Mouse (Mus musculus) liver, embryonic 14.5 days (tissue): ENCODE data around the gene Ccdc170. TPM values are rescaled to one million over a fixed set of nuclear protein-coding genes. Genes with fewer than 3 reads are reported as not detected.
"Not testable (repeated sequence)": the region's sequence is repeated elsewhere in the genome, so short reads cannot be mapped to it uniquely, and the experiment has no call there.

Experiments
- ATAC-seq: fragments of 200-750 bp; cut with Nextera tagmentation; 2 replicates; pipeline ENCODE4 v1.8.0; 2017; ENCODE audit warnings: moderate number of reproducible peaks, mild to moderate bottlenecking, moderate library complexity; ENCODE audit not compliant: insufficient read depth
- DNase-seq, 3 experiments: peaks; one replicate each; pipeline ENCODE4 v3.0.0-alpha.2; 2012 to 2013; ENCODE audit warnings: low read depth in 3 of 3, low spot score in 3 of 3
- H3K27ac ChIP-seq: fragments of 300-500 bp; sonication (generic); 2 replicates; pipeline ENCODE4 v1.5.1; 2014; ENCODE audit warnings: moderate library complexity, mild to moderate bottlenecking, control low read depth, inconsistent platforms
- H3K27me3 ChIP-seq: fragments of 300-500 bp; sonication (generic); 2 replicates; pipeline ENCODE4 v1.6.1; 2014; ENCODE audit warnings: mild to moderate bottlenecking, low read length, moderate library complexity; ENCODE audit not compliant: control insufficient read depth, insufficient read depth
- H3K36me3 ChIP-seq: fragments of 300-500 bp; sonication (generic); replicated peaks from 2 replicates; pipeline ENCODE4 v1.6.1; 2014; ENCODE audit warnings: low read depth; ENCODE audit not compliant: control insufficient read depth, insufficient read depth
- H3K4me1 ChIP-seq, 2 experiments: fragments of 200-500 bp in 1 of 2; fragments of 300-500 bp in 1 of 2; sonication (generic) in 1 of 2; replicated peaks; 2 replicates each; pipeline ENCODE4 v1.6.1; 2012 to 2014; ENCODE audit warnings: antibody characterized with exemption in 1 of 2, inconsistent platforms in 1 of 2, low read length in 1 of 2; ENCODE audit not compliant: control insufficient read depth in 2 of 2, insufficient read depth in 2 of 2
- H3K4me2 ChIP-seq: fragments of 300-500 bp; sonication (generic); 2 replicates; pipeline ENCODE4 v1.6.1; 2014; ENCODE audit warnings: low read depth, mild to moderate bottlenecking, control low read depth, moderate library complexity
- H3K4me3 ChIP-seq, 2 experiments: fragments of 200-500 bp in 1 of 2; fragments of 300-500 bp in 1 of 2; sonication (generic) in 1 of 2; 2 replicates each; pipeline ENCODE4 v1.5.1; 2012 to 2014; ENCODE audit warnings: low read depth in 2 of 2, low read length in 2 of 2, mild to moderate bottlenecking in 2 of 2, control low read depth in 1 of 2, inconsistent platforms in 1 of 2, moderate library complexity in 1 of 2; ENCODE audit not compliant: insufficient read depth in 1 of 2
- H3K9ac ChIP-seq: fragments of 300-500 bp; sonication (generic); replicated peaks from 2 replicates; pipeline ENCODE4 v1.6.1; 2014; ENCODE audit warnings: mild to moderate bottlenecking, control low read depth, moderate library complexity
- H3K9me3 ChIP-seq: fragments of 300-500 bp; sonication (generic); 2 replicates; pipeline ENCODE4 v1.6.1; 2016; ENCODE audit warnings: low read length, mixed read lengths; ENCODE audit not compliant: control insufficient read depth
- CTCF ChIP-seq: IDR thresholded peaks from 2 replicates; pipeline ENCODE4 v1.5.1; 2016; ENCODE audit warnings: antibody characterized with exemption, low read depth, control low read depth
- EP300 ChIP-seq: IDR thresholded peaks from 2 replicates; pipeline ENCODE4 v1.6.1; 2016; ENCODE audit warnings: antibody characterized with exemption, low read depth
- WGBS: fragments of 180-500 bp; shearing (Covaris S2); extraction: QIAGEN DNeasy Blood & Tissue Kit; methylation state at CpG from one replicate; pipeline ENCODE4 v1.1.7; 2014; ENCODE audit not compliant: insufficient replicate concordance; 5-methylcytosine and 5-hydroxymethylcytosine counted together
- polyA plus RNA-seq, 2 experiments: library from polyadenylated mRNA; depleted of rRNA in 1 of 2; stranded (reverse) in 1 of 2; unstranded in 1 of 2; fragments of >200 nt; fragmentation: Nextera tagmentation in 1 of 2; extraction: Ambion mirVana in 1 of 2; gene quantifications; 2 replicates each; pipeline versions ENCODE4 v1.2.1 to v1.2.3; 2012 to 2014

The Ccdc170 gene
- not detected in 2 replicates for polyA plus RNA-seq (2012; rRNA removed)
- polyA plus RNA-seq (2014; fragmentation: Nextera tagmentation; extraction: Ambion mirVana): not detected in 2 replicates

GRCm38 (mm10) chr10:4482355-4482754 is at the start of gene Ccdc170:
Ccdc170 (plus strand) TSS chr10:4482502.
- no peak within 1 kb of the TSS for H3K4me2 ChIP-seq
- TF ChIP-seq EP300 (no peak), CTCF (no peak)
- H3K4me1 ChIP-seq: no peaks in the 10 kb centered on the region
- no peak within 1 kb of the TSS for H3K4me3 ChIP-seq
- no peak within 1 kb of the TSS for H3K27ac ChIP-seq
- H3K9ac ChIP-seq: no peak within 1 kb of the TSS
- DNase-seq: no peak
- H3K9me3 ChIP-seq: no peaks in the 10 kb centered on the region
- 65% methylated on average over 11 of the region's 11 CpGs for WGBS
- ATAC-seq: no peak
- no peaks in the 10 kb centered on the region for H3K27me3 ChIP-seq
- no peaks in the 10 kb centered on the region for H3K36me3 ChIP-seq

- Histone ChIP-seq H3K27ac (peak overlapping the region; percentile 85), H3K27me3 (no peaks in the 10 kb centered on the region), H3K9ac (peak overlapping the region; percentile 86), H3K4me1 (peaks cover 10 to 19% of the 10 kb centered on the region in 2 experiments), H3K36me3 (peaks cover 3% of the 10 kb centered on the region), H3K4me3 (peak overlapping the region; percentile 84 to 100), H3K9me3 (no peaks in the 10 kb centered on the region), H3K4me2 (peak overlapping the region; percentile 74)
- ATAC-seq: no peak
- WGBS: 5% methylated on average over 19 of the region's 19 CpGs
- DNase-seq: peak in 1 of 3 experiments; percentile 32
- TF ChIP-seq CTCF (peak; percentile 17; the same call in 1 of the 2 replicates), EP300 (no peak)
Observed at GRCm38 (mm10) chr10:4432996-4433755, 49.1 kb upstream of the Ccdc170 start.

- not testable (repeated sequence) for DNase-seq, H3K27ac ChIP-seq, H3K27me3 ChIP-seq, H3K9me3 ChIP-seq, ATAC-seq, H3K36me3 ChIP-seq
- WGBS: 71% methylated on average over 2 of the region's 2 CpGs
- Histone ChIP-seq H3K4me3 (peak overlapping the region; percentile 84 to 100; a peak in 3 of 4 replicates), H3K4me1 (peaks cover 10 to 19% of the 10 kb centered on the region in 2 experiments), H3K9ac (peak overlapping the region; percentile 86), H3K4me2 (peak overlapping the region; percentile 74)
Observed at GRCm38 (mm10) chr10:4433871-4434270, 48.4 kb upstream of the Ccdc170 start.

GRCm38 (mm10) chr10:4435416-4435815 is 46.9 kb upstream of the Ccdc170 start:
- whole genome bisulfite sequencing: 59% methylated on average over 3 of the region's 3 CpGs
- Histone ChIP-seq H3K27ac (no peak overlapping the region), H3K4me1 (peaks cover 10 to 12% of the 10 kb centered on the region in 2 experiments), H3K27me3 (no peaks in the 10 kb centered on the region), H3K36me3 (peaks cover 14% of the 10 kb centered on the region), H3K9me3 (no peaks in the 10 kb centered on the region), H3K9ac (no peak overlapping the region), H3K4me2 (no peak overlapping the region), H3K4me3 (no peak overlapping the region)
- TF ChIP-seq CTCF (no peak), EP300 (no peak)
- DNase-seq (no peak), ATAC-seq (no peak)

GRCm38 (mm10) chr10:4456409-4456808 is 25.9 kb upstream of the Ccdc170 start:
- no peak overlapping the region for H3K9ac ChIP-seq
- no peak for TF ChIP-seq EP300
- TF ChIP-seq CTCF: no peak
- no peaks in the 10 kb centered on the region for H3K27me3 ChIP-seq
- H3K4me1 ChIP-seq: no peaks in the 10 kb centered on the region
- 16% methylated on average over 4 of the region's 4 CpGs for WGBS
- no peak overlapping the region for H3K27ac ChIP-seq
- 0 out of 2 replicates have a peak, but pooled peaks have one; percentile 32 for ATAC-seq
- H3K4me3 ChIP-seq: no peak overlapping the region
- no peak for DNase-seq
- no peaks in the 10 kb centered on the region for H3K9me3 ChIP-seq
- no peak overlapping the region for H3K4me2 ChIP-seq
- H3K36me3 ChIP-seq: peaks cover 4% of the 10 kb centered on the region
